Comparison of ENCODE assay signal across 22 mouse cellular contexts in genomic region chr10:79495886-79496285, GRCm38 (mm10). TPM values are rescaled to one million over a fixed set of nuclear protein-coding genes. Genes with fewer than 3 reads are reported as not detected.
"Had no signal": no experiment of that assay in that cellular context is flagged by ENCODE, and none has a peak within 500 bp of the region (broad histone marks: within the 10 kb centered on the region; RNA-seq: fewer than 3 reads in every experiment).

No protein-coding gene starts in this region.

- H3K27ac ChIP-seq: kidney, postnatal 0 days; limb, embryonic 10.5 days; liver, embryonic 15.5 days; midbrain, embryonic 10.5 days; neural tube, embryonic 15.5 days; stomach, postnatal 0 days had no signal

- H3K4me3 ChIP-seq: limb, embryonic 10.5 days; liver, embryonic 15.5 days; midbrain, embryonic 10.5 days; myocyte; neural tube, embryonic 15.5 days had no signal

- H3K36me3 ChIP-seq: limb, embryonic 10.5 days; liver, embryonic 15.5 days; midbrain, embryonic 10.5 days; neural tube, embryonic 15.5 days had no signal

- H3K9me3 ChIP-seq: limb, embryonic 10.5 days; liver, embryonic 15.5 days; midbrain, embryonic 10.5 days; neural tube, embryonic 15.5 days had no signal

- H3K4me2 ChIP-seq: liver, embryonic 11.5 days; liver, embryonic 15.5 days; neural tube, embryonic 15.5 days had no signal

- H3K9ac ChIP-seq: liver, embryonic 15.5 days; neural tube, embryonic 15.5 days had no signal

- DNase-seq: lung, adult 2 months; lung, postnatal 4 days; midbrain, embryonic 14.5 days; right cerebral cortex, adult 18-20 months; thymus, postnatal 4 days had no signal

- H3K4me1 ChIP-seq: limb, embryonic 10.5 days; liver, embryonic 15.5 days; midbrain, embryonic 10.5 days; neural tube, embryonic 15.5 days had no signal

- H3K27me3 ChIP-seq: liver, embryonic 15.5 days; neural tube, embryonic 15.5 days had no signal

- ATAC-seq: lung, postnatal 0 days had no signal

RNA-seq across cellular contexts. Expression of gene Vmn2r83, which starts 27.4 kb away (rescaled TPM):
- total RNA-seq: layer of hippocampus, adult 8-10 months; layer of hippocampus, postnatal 14 days; left cerebral cortex, adult 18-20 months; left cerebral cortex, postnatal 14 days; megakaryocyte, adult 5-6 weeks had no signal
- polyA plus RNA-seq: intestine, embryonic 14.5 days; kidney, postnatal 0 days; limb, embryonic 10.5 days; limb, embryonic 14.5 days; liver, embryonic 11.5 days; liver, embryonic 15.5 days; lung, adult 2 months; lung, postnatal 0 days; midbrain, embryonic 10.5 days; midbrain, embryonic 14.5 days; myocyte; neural tube, embryonic 11.5 days; stomach, postnatal 0 days had no signal
